Mouse (Mus musculus) layer of hippocampus, adult 8-10 months (tissue): ENCODE data around the gene B4galt2. TPM values are rescaled to one million over a fixed set of nuclear protein-coding genes. Genes with fewer than 3 reads are reported as not detected.
A peak's percentile ranks its signal among the peaks of the same experiment; 100 is the strongest.

ENCODE experiments used
- DNase-seq, 2 experiments: peaks; one replicate each; pipeline ENCODE4 v3.0.0; 2022; ENCODE audit warnings: low spot score in 2 of 2
- total RNA-seq, 4 experiments: library from RNA; stranded (reverse); gene quantifications; 2 replicates each; pipeline ENCODE4 v1.2.4; 2022

B4galt2 gene
- 10 to 100 TPM; 59.6 to 64.5 (median 63.4) TPM for total RNA-seq

- peak in 1 of 2 experiments; percentile 52 for DNase-seq
These were observed at the start of gene B4galt2 for GRCm38 (mm10) chr4:117882701-117883691. B4galt2 (minus strand) TSS chr4:117883487.

DNA sequence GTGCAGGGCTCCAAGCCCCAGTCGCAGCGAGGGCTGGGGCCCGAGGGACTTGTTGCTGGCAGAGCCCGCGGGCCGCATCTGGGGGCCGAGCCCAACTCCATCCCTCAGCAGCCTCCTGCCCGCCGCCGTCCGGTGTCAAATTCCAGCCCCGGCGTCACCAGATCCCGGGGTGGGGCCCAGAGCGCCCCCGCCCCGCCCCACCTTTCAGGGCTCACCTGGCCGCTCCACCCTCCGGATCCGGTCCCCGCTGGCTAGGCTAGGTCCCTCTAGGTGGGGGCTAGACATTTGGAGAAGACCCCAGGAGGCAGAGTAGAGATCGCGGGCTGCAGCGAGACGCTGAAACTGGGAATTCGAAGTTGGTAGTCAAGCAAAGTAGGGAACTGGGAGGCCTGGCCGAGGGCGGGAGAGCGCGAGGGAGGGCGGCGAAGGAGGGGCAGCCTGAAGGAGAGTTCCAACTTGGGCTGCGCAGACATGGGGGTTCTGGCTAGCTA, 46.1 kb upstream of the B4galt2 start, which contains the start of gene Artn:
Artn (minus strand) TSS at position 373 of the 491 bp plus-strand sequence.
- no peak for DNase-seq

DNA sequence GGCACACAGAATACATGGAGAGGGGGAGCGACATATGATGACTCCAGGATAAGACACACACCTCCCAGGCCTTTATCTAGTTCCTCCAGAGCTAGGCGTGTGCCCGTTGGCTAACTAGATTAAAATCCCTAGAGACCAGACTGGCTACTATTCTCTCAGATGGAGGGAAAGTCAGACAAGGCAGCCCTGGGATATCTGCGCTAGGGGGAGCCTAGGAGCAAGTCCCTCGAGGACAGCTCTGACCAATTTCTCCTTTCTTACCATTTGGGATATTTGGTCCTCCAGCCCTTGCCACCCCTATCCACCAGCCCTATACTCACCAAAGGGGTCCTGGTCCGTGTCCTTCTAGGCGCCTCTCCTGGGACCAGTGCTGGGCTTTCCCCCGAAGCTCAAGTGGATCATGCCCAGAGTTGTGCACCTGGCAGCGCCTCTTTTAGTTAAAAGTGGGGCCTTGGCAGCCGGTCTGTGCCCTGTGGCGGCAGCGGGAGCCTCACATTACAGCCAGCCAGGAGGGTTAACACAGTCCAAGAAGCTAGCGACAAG, 45.5 kb upstream of the B4galt2 start:
- DNase-seq = no peak

GRCm38 (mm10) chr4:117928234-117928633, 44.9 kb upstream of the B4galt2 start:
- no peak for DNase-seq

GRCm38 (mm10) chr4:117926545-117927482, 43.5 kb upstream of the B4galt2 start:
- no peak for DNase-seq

DNA sequence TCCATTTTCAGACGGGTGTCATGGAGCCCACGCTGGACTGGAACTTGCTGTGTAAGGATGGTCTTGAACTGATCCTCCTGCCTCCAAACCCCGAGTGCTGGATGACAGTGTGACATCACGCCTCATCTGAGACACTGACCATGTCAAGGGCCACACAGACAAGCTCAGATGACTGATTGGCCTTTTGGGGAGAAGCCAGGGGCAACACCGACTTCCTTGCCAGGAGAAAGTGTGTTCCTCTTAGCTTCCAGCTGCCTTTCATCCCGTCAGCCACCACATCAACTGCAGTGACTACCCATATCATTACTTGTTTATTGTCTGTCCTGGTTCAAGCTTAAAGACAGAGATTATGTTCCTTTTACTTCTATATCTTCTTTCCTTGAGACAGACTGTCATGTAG, 41.6 kb upstream of the B4galt2 start:
- no peak for DNase-seq

DNA sequence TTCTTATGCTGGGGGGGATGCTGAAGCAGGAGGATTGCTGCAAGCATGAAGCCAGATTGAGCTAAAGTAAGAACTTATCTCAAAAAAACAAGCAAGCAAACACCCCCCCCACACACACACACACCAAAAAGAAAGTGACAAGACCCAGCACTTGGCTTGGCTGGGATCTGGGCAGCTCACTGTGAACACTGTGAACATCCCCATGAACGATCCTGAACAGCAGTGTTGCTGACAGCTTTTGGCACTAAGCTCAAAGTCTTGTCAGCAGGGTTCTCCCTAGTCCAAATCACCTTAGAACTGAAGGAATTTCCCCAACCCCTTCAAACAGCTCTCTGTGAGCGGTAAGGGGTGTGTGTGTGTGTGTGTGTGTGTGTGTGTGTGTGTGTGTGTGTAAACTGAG, 40.2 kb upstream of the B4galt2 start:
- no peak for DNase-seq

- no peak for DNase-seq
These were observed 38.1 kb upstream of the B4galt2 start for GRCm38 (mm10) chr4:117921358-117921757.

DNA sequence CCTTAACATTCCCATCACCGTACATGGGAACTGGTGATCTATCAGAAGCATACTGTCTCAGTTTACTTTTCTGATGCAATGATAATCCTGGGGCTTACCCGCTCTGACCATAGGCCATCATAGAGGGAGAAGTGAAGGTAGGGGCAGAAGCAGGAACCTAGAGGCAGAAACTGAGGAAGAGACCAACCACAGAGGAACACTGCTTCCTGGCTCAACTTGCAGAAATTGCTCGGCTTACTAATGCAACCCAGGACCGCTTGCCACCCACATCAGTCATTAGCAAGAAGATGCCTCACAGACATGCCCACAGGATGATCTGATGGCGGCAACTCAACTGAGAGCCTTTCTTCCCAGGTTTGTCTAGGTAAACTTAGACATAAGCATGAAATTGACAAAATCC, 35.5 kb upstream of the B4galt2 start:
- DNase-seq = no peak

DNA sequence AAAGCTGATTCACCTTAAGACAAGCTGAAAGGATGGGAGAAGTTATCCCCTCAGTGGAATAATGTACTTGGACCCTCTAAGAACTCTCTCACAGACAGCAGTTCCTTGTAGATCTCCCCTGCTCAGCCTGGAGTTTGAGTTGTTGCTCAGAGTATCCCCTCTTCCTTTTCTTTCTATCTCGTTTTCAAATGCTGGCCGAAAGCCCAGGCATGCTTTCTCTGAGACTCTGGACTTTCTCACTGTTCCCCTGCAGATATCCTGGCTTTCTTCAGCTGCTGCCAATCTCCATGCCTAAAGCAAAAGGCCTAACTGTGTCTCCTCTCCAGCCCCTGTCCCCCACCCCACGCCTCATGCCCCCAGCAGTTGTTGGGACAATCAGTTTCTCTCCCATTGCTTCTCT, 35.0 kb upstream of the B4galt2 start:
- no peak for DNase-seq

GRCm38 (mm10) chr4:117917847-117918246, 34.6 kb upstream of the B4galt2 start:
- DNase-seq = no peak

DNA sequence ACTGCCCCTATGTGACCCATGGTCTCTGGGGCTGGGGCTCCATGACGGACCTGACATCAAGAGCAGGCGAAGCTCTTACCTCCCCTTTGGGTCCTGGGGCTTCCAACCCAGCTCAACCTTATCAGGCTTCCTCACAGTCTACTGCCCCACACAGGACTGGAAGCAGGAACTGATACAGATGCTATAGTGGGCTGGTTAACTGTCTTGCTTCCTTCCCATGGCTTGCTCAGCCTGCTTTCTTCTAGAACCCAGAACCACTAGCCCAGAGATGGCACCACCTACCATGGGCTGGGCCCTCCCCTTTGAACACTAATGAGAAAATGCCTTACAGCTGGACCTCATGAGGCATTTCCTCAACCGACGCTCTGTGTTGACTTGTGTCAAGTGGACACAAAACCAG, 34.1 kb upstream of the B4galt2 start:
- DNase-seq = no peak

GRCm38 (mm10) chr4:117916386-117916785, 33.1 kb upstream of the B4galt2 start:
- DNase-seq = no peak

- no peak for DNase-seq
These were observed 32.3 kb upstream of the B4galt2 start for GRCm38 (mm10) chr4:117915489-117916105.

DNA sequence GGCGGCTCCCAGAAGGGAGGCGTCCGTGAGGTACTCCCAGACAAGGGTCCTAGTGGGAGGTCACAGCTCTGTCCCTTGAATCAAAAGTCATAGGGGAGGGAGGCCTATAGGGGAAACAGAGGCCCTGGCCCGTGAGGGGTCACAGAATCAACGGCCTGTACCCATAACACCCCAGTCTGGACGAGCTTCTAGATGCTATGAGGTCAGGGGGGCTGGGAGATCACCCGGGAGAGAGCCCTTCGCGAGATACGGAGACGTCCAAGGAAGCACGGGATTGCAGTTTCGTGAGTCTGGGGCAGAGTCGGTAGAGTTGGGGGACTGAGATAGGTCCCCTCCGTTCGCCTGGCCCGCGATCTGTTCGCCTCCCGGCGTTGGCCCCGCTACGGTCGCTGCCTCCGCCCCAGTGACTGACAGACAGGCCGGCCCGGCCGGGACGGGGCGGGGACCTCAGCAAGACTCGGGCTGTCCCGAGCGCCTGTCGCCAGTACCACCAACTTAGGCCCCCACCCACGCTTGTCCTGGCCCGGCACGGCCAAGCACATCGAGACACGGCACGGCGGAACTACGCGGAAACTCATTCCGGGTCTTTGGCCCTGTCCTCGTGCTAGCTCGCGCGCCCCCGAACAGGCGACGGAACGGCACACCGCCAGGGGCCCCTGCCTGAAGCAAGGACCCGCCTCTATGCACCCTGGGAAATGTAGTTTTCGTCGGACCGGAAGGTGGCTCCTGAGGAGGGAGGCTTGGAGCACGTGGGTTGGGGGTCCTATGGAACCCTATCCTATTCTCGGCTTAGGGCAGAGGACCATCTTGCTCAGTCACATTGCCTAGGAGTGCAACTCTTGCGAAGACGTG, 31.5 kb upstream of the B4galt2 start, which contains the start of gene Ipo13:
Ipo13 (minus strand) TSS at position 409 of the 852 bp plus-strand sequence.
- peak; percentile 89 to 92 for DNase-seq

GRCm38 (mm10) chr4:117914031-117914430, 30.7 kb upstream of the B4galt2 start:
- no peak for DNase-seq

- DNase-seq = no peak
These were observed 30.1 kb upstream of the B4galt2 start for GRCm38 (mm10) chr4:117913421-117913820.

DNA sequence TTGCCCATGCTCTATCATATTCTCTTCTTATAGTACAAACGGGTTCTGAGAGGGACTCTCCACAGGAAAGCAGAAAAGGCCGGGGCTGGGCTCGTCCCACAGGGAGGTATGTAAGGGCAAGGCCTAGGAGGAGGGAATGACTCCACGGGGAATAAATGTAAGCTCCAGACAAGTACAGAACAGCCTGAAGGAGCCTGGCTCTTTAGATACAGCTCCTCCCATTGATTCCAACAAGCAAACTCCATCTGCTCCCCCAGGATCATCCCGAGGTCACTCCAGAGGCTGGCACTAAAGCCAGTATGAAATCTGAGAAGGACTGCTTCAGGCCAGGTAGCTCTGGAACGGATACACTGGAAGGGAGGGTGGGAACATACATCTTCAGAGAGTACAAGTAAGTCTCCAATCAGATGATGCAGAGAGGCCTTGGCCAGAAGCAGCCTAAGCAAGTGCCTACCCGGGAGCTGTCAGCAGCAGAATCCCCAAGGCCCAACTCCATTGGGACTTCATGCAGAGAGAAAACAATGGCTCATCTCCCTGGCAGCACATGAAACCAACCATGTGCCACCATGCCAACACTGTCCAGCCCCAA, 29.5 kb upstream of the B4galt2 start:
- no peak for DNase-seq

- DNase-seq = no peak
These were observed 28.9 kb upstream of the B4galt2 start for GRCm38 (mm10) chr4:117912131-117912561.
